Mouse (Mus musculus) urinary bladder, postnatal 36 days (tissue): Measurements from ENCODE around the gene Plgrkt.
A peak's percentile ranks its signal among the peaks of the same experiment; 100 is the strongest.

Experiments
- DNase-seq, 2 experiments: peaks; one replicate each; pipeline ENCODE4 v3.0.0; 2022; ENCODE audit warnings: low spot score in 2 of 2, mixed read lengths in 1 of 2

Gene Plgrkt

GRCm38 (mm10) chr19:29383368-29383767 is 16.2 kb upstream of the Plgrkt start:
- DNase-seq = no peak

GRCm38 (mm10) chr19:29379839-29380603 is 12.8 kb upstream of the Plgrkt start:
- no peak for DNase-seq

- DNase-seq = no peak
Measured at GRCm38 (mm10) chr19:29376382-29376781, 9.2 kb upstream of the Plgrkt start.

GRCm38 (mm10) chr19:29374947-29375346 is 7.8 kb upstream of the Plgrkt start:
- DNase-seq = no peak

- no peak for DNase-seq
Measured at GRCm38 (mm10) chr19:29373438-29373837, 6.2 kb upstream of the Plgrkt start.

GRCm38 (mm10) chr19:29372621-29373020 is 5.4 kb upstream of the Plgrkt start:
- no peak for DNase-seq

GRCm38 (mm10) chr19:29372138-29372537 is 4.9 kb upstream of the Plgrkt start:
- DNase-seq = peak in 1 of 2 experiments; percentile 28

GRCm38 (mm10) chr19:29371284-29372081 is 4.3 kb upstream of the Plgrkt start:
- DNase-seq = no peak

GRCm38 (mm10) chr19:29370545-29371283 is 3.5 kb upstream of the Plgrkt start:
- DNase-seq = no peak

GRCm38 (mm10) chr19:29370112-29370511 is 2.9 kb upstream of the Plgrkt start:
- no peak for DNase-seq

- no peak for DNase-seq
Measured at GRCm38 (mm10) chr19:29368671-29369309, 1.6 kb upstream of the Plgrkt start.

- DNase-seq = no peak
Measured at GRCm38 (mm10) chr19:29368041-29368440, 851 bp upstream of the Plgrkt start.

- no peak for DNase-seq
Measured at GRCm38 (mm10) chr19:29366226-29366968, 793 bp downstream of the Plgrkt start.

GRCm38 (mm10) chr19:29365105-29365504 is 2.1 kb downstream of the Plgrkt start:
- no peak for DNase-seq

GRCm38 (mm10) chr19:29364076-29364475 is 3.1 kb downstream of the Plgrkt start:
- no peak for DNase-seq

- no peak for DNase-seq
Measured at GRCm38 (mm10) chr19:29363557-29363956, 3.6 kb downstream of the Plgrkt start.

GRCm38 (mm10) chr19:29362173-29362930 is 4.8 kb downstream of the Plgrkt start:
- no peak for DNase-seq

- DNase-seq = peak; percentile 79 to 89
Measured at GRCm38 (mm10) chr19:29361468-29362130, 5.6 kb downstream of the Plgrkt start.

GRCm38 (mm10) chr19:29360251-29360650 is 6.9 kb downstream of the Plgrkt start:
- no peak for DNase-seq

- DNase-seq = no peak
Measured at GRCm38 (mm10) chr19:29356281-29356680, 10.9 kb downstream of the Plgrkt start.
